Mouse (Mus musculus): ENCODE data around the gene Cers5.
"Not testable (repeated sequence)": the region's sequence is repeated elsewhere in the genome, so short reads cannot be mapped to it uniquely, and the experiment has no call there.

The Cers5 gene

GRCm38 (mm10) chr15:99710221-99711190 lies 62.2 kb downstream of the Cers5 start:
- no peak for DNase-seq (ENCODE audit: low read depth, low spot score)

DNA sequence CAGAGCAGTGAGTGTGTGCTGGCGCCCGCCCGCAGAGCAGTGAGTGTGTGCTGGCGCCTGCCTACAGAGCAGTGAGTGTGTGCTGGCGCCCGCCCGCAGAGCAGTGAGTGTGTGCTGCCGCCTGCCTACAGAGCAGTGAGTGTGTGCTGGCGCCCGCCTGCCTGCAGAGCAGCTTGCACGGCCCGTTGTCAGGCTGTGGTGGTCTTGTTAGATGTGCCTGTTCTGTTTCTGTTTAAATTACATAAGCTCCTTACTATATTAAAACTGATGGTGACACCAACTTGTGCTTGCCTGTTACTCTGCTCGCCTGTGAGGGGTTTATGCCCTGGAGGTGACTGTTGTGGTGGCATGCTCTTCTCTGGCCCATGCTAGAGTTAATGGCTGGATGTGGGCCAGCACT lies 64.5 kb downstream of the Cers5 start:
- no peak for DNase-seq (ENCODE audit: low read depth, low spot score)

GRCm38 (mm10) chr15:99705440-99706048 lies 67.1 kb downstream of the Cers5 start, which contains the start of gene Gm17349:
Gene Gm17349 (minus strand): TSS chr15:99705490.
- peak; percentile 67 for DNase-seq (ENCODE audit: low read depth, low spot score)

GRCm38 (mm10) chr15:99704881-99705280 lies 67.8 kb downstream of the Cers5 start:
- DNase-seq (ENCODE audit: low read depth, low spot score), result no peak

DNA sequence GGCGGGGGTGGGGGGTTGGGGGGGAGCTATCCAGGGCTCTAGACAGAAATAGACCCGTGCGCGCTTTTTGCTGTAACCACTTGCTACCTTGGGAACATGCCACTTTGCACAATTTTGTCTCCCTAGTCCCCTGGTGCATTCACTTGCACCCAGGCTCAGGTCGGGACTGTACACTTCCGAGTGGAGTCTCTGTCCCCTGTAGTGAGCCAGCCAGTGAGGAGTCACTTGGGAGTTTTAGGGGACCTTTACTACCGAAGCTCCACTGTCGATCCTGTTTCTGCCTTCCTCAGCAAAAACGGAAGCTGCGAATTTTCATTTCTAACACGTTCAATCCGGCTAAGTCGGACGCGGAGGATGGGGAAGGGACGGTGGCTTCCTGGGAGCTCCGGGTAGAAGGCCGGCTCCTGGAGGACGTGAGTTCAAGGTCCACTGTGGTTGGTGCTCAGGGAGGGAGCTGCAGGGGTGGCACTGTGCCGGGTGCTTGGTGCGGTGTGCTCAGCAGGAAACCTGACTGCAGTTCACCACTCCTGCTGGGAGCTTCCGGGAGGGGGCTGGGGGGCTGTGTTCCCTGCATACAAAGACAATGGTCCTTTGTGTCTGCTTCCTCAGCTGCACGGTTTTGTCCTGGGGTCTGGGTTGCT lies 68.5 kb downstream of the Cers5 start:
- no peak for DNase-seq (ENCODE audit: low read depth, low spot score)

- no peak for DNase-seq (ENCODE audit: low read depth, low spot score)
These were observed 69.0 kb downstream of the Cers5 start for GRCm38 (mm10) chr15:99703676-99704040.

GRCm38 (mm10) chr15:99703104-99703503 lies 69.6 kb downstream of the Cers5 start:
- no peak for DNase-seq (ENCODE audit: low read depth, low spot score)

- DNase-seq (ENCODE audit: low read depth, low spot score), result peak; percentile 97
These were observed 70.4 kb downstream of the Cers5 start, which contains the start of gene Smarcd1 for GRCm38 (mm10) chr15:99701999-99702900. Gene Smarcd1 (plus strand): TSS chr15:99702129.

- DNase-seq (ENCODE audit: low read depth, low spot score), result not testable (repeated sequence)
These were observed 71.1 kb downstream of the Cers5 start for GRCm38 (mm10) chr15:99701640-99701998.

- DNase-seq (ENCODE audit: low read depth, low spot score), result no peak
These were observed 72.2 kb downstream of the Cers5 start for GRCm38 (mm10) chr15:99700219-99701106.

- DNase-seq (ENCODE audit: low read depth, low spot score), result no peak
These were observed 73.0 kb downstream of the Cers5 start for GRCm38 (mm10) chr15:99699715-99700114.

GRCm38 (mm10) chr15:99698533-99699085 lies 74.1 kb downstream of the Cers5 start:
- DNase-seq (ENCODE audit: low read depth, low spot score), result no peak

DNA sequence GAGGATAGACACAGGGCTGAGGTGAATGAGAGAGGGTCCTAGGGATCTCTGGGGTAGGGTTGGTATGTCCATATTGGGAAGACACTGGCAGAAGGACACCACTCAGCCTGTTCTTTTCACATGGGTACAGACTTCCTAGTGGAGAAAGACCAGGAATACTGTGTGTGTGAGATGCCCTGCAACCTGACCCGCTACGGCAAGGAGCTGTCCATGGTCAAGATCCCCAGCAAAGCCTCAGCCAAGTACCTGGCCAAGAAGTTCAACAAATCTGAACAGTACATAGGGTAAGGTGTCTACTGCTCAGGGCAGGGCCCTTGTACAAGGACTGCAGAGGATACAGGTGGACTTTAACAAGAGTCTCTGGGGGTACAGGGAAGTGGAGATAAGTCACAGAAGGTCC lies 75.4 kb downstream of the Cers5 start:
- peak; percentile 38 for DNase-seq (ENCODE audit: low read depth, low spot score)

DNA sequence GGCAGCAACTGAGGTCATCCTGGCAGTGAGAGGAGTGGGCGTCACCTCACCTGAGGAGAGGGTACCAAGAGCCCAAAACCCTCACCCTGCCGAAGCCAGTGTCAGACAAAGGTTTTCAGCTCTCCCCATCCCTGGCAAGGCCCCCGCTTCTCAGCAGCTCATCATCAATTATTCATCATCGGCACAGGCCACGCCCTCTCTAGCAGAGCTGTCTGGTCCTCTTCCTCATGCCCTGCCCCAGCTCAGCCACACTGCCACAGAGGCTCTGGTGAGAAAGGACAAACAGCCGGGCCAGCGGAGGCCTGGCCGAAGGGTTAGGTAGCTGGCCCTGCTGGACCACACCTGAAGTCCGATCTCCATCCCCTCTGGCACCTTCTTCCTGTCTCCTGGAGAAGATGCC lies 80.7 kb downstream of the Cers5 start:
- DNase-seq (ENCODE audit: low read depth, low spot score), result no peak

GRCm38 (mm10) chr15:99690924-99691323 lies 81.8 kb downstream of the Cers5 start:
- no peak for DNase-seq (ENCODE audit: low read depth, low spot score)

DNA sequence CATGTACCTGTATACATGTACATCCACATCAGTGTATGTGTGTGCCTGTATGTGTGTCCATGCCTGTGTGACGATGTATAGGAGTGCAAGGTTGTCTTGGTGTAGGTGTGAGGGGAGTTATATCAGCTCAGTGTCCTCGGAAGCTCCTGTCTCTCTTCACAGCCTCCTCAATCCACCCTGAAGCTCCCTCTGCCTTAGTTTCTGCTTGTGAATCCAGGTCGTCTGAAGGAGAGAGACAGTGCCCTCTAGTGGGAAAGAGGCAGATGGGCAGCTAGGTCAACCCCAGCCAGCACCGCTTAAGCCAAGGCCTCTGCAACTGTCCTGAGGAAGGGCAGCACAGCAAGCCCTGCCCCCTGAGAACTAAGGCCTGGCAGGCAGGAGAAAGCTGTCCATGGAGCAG lies 84.0 kb downstream of the Cers5 start:
- peak; percentile 71 for DNase-seq (ENCODE audit: low read depth, low spot score)
